Mouse (Mus musculus) erythroblast, embryonic 14.5 days (primary cell): ENCODE data around the gene Npw.

Experiments used
- GATA1 ChIP-seq: IDR thresholded peaks from 2 replicates; pipeline ENCODE4 v1.6.1; 2012; ENCODE audit warnings: low read length, inconsistent platforms, mixed read lengths
- TAL1 ChIP-seq: IDR thresholded peaks from 3 replicates; pipeline ENCODE4 v1.6.1; 2012; ENCODE audit warnings: low read length, inconsistent platforms, mixed read lengths

GRCm38 (mm10) chr17:24644875-24645721 lies 13.2 kb downstream of the Npw start:
- TF ChIP-seq GATA1 (no peak), TAL1 (no peak)
